Mouse (Mus musculus) heart, adult 10 weeks (tissue): ENCODE data around the gene Gpr1. TPM values are rescaled to one million over a fixed set of nuclear protein-coding genes. Genes with fewer than 3 reads are reported as not detected.

Experiments
- polyA plus RNA-seq: library from polyadenylated mRNA; stranded (reverse); fragments of 350-450 nt; fragmentation: Illumina TruSeq; extraction: RNeasy Lipid Tissue Mini Kit (QIAGEN cat#74804); gene quantifications from one replicate; pipeline ENCODE4 v1.2.3, GENCODE M21; 2014; ENCODE audit warnings: low read depth, low replicate concordance

The Gpr1 gene
- polyA plus RNA-seq = 0.45 TPM

GRCm38 (mm10) chr1:63214271-63214558 lies at the start of gene Gpr1:
Gene Gpr1 (minus strand): TSS chr1:63214543.

DNA sequence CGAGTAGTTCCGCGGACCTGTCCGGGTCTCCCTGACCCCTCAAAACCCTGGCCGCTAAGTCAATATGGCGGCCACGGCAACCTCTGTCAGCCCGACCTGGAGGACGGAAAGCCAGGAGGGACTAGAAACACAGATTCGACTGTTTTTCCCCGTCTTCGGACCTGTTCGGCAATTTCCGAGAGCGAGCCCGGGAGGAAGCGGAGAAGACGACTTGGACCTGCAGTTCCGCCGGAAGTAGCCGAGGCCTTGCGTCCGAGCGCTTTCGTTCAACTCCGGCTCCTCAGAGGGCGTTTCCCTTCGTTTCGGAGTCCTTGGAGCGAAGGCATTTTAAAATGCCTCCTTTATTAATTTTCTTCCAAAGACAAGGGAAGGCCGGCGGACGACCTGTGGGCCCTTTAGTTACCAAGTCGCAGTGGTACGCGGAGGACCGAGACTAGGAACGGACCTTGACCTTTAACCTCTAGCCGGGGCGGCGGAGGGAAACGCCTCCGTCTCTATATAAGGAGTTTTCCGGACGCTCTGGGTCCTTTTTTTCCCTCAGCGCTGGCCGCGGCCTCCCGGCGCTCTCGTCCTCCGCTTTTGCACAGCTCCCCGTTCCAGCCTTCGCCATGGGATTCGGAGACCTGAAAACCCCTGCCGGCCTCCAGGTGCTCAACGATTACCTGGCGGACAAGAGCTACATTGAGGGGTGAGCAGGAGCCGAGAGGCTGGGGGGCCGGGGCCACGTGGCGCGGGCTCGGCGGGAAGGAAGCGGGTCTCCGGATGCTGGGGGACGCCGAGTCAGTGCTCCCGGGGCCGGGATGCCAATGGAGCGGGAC lies 37.5 kb downstream of the Gpr1 start, which contains the start of the genes Eef1b2 and Ndufs1:
TSS of gene Eef1b2 (plus strand) at position 222 of the 818 bp plus-strand sequence.
TSS of gene Ndufs1 (minus strand) at position 230 of the 818 bp plus-strand sequence.

Other genes with a start within 250 kb of the Gpr1 start
- gene Ino80d, start 99.9 kb downstream of the Gpr1 start, polyA plus RNA-seq = 6.7 TPM
- 474 TPM for gene Eef1b2, start 37.7 kb downstream of the Gpr1 start, polyA plus RNA-seq
- gene Ndufs1, start 37.7 kb downstream of the Gpr1 start, polyA plus RNA-seq = 803 TPM
- gene Zdbf2, start 58.7 kb upstream of the Gpr1 start, polyA plus RNA-seq = 0.29 TPM
- gene Adam23, start 231.3 kb upstream of the Gpr1 start, polyA plus RNA-seq = 2.1 TPM